Mouse (Mus musculus) monocyte, adult 5-6 weeks (primary cell): ENCODE measurements around the gene Adgre5. TPM values are rescaled to one million over a fixed set of nuclear protein-coding genes. Genes with fewer than 3 reads are reported as not detected.

Experiments used
- ATAC-seq: fragments of 153-309, 156-312 bp; replicated peaks from 2 replicates; pipeline ENCODE4 v1.8.0; 2017; ENCODE audit warnings: mild to moderate bottlenecking; ENCODE audit not compliant: low TSS enrichment, insufficient number of reproducible peaks, severe bottlenecking, poor library complexity, low FRiP score
- total RNA-seq: library from RNA; stranded (forward); fragments of 200-1000, 200-491, 200-594 nt; gene quantifications from 3 replicates; pipeline ENCODE4 v1.2.3, GENCODE M21; 2017

Adgre5 gene
- total RNA-seq, 1 experiment from 2014 or later: 1,167 TPM

DNA sequence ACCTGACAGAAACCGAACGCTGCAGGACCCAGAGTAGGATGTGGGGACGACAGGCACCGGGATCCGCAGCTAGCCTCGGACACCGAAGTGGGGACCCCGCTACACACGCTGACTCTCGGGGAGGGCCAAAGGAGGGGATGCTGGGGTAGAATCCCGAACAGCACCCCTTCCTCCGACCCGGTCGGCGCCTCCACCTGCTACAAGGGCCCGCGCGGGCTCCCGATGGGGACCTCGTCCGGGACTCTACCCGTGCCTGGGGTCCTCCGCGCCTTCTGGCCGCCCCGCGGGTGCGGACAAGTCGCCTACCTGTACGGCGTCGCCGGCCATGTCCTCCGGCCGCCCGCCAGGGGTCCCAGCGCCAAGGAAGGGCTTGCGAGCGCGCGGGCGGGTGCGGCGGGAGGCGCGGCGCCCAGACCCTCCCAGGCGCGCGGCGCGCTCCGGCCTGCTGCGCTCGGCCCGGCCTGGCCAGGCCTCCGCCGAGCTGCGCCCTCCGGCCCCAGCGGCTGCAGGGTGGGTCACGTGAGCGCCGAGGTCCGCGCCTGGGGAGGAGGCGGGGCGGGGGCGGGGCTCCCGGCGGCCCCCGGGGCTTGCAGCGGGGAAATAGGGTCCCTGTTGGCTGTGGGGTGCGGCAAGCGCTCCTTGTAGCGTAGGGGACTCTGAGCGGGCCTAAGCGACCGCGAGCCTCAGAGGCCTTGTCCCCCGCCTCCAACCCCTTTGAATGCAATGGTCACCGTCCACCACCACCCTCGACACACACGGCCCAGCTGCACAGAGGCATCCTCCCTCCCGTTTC is 42.3 kb downstream of the Adgre5 start, which contains the start of gene Pkn1:
Gene Pkn1 (minus strand): TSS at position 519 of the 793 bp plus-strand sequence.
- no peak for ATAC-seq

GRCm38 (mm10) chr8:83698291-83698660 is 42.9 kb downstream of the Adgre5 start:
- ATAC-seq: peak; percentile 67

- ATAC-seq: no peak
These were observed 43.5 kb downstream of the Adgre5 start for GRCm38 (mm10) chr8:83697374-83698220.

DNA sequence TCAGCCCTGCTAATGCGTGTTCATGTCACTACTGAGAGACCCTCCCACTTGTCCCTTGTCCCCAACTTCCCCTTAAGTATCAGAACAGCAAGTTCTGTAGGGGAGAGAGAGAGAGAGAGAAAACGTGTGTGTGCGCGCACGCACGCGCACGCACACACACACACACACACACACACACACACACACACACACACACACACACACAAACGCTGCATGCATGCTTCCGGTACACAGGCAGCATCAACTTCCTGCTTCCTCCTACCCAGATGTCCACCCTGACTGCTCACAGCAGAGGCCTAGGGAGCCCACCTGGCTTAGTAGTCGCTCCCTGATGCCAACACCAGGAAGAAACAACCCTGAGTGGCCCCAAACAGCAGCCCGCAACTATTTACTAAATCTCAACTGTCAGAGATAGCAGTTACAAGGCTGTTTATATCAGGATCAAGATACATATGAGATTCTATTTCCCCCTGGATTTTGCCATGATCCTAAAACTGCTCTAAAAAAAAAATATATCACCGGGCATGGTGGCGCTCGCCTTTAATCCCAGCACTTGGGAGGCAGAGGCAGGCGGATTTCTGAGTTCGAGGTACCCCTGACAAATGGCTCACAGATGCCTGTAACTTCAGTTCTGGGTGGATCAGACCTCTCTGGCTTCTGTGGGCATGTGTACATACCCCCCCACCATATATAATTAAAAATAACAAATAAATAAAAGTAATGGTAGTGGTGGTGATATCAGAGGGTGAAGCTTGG is 45.6 kb downstream of the Adgre5 start:
- no peak for ATAC-seq

DNA sequence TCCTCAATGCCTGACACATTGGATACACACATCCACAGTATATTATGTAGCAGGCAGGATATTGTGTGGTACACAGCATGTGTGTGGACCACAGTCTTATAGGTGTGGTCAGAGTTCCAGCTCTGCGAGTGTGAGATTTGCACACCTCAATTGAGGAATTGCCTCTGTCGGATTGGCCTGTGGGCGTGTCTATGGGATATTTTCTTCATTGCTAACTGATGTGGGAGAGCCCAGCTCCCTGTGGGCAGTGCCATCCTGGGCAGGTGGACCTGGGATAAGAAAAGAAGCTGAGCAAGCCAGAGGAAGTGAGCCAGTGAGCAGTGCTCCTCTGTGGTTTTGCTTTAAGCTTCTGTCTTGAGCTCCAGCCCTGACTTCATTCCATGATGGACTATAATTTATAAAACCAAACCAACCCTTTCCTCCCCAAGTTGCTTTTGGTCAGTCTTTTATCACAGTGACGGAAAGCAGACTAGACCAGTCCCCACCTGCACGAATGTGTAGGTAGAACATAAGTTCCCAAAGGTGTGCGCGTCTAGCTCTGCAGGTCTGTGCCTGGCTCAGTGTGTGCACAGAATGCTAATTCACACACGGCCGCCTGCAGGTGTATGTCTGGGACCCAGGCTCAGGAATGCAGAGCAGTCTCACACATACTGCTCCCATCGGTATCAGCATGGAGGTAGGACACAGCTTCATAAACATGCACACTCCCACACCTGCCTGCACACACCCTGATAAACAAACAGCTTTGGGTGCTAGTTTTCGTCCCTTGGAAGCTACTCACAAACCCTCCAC is 46.6 kb downstream of the Adgre5 start:
- no peak for ATAC-seq

- ATAC-seq: peak; percentile 73
These were observed 47.4 kb downstream of the Adgre5 start for GRCm38 (mm10) chr8:83693609-83694236.

GRCm38 (mm10) chr8:83689264-83689663 is 51.9 kb downstream of the Adgre5 start:
- no peak for ATAC-seq

DNA sequence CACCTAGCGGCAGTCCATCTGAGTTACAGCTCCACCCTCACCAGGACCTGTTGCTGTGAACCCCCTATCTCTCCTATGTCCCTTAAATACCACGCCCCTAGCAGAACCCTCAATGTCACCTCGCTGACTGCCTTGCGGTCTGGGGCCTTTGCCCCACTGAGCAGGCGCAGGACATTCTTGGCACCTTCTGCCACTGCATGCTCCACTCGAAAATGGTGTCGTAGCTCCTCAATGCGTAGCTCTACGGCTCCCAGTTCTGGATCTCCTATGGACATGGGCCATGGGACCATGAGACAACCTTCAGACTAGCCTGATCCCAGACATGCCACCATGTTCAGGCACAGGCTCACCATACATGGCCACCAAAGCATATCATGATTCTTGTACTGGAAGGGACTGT is 56.6 kb downstream of the Adgre5 start:
- ATAC-seq: no peak

- ATAC-seq: no peak
These were observed 60.0 kb downstream of the Adgre5 start for GRCm38 (mm10) chr8:83681099-83681498.

- no peak for ATAC-seq
These were observed 60.5 kb downstream of the Adgre5 start for GRCm38 (mm10) chr8:83680603-83681002.

DNA sequence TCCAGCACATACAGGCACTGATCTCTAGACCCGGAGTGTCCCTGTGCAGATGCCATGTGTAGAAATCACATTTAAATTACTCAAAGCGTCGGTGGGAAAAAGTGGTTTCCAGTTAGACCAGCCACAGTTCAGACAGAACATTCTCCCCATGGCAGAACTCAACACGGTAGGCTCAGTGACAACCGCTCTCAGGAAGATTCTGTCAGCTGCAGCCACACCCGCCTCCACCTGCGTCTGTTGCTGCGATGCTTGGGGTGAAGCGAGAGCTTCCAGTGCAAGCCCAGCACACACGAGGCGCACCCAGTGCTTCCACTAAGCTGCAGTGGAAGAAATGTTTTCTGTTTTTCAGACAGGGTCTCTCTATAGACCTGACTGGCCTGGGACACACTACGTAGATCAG is 61.3 kb downstream of the Adgre5 start:
- no peak for ATAC-seq

- no peak for ATAC-seq
These were observed 66.6 kb downstream of the Adgre5 start for GRCm38 (mm10) chr8:83674497-83674896.

Other genes with a start within 250 kb of the Adgre5 start
- not detected in 3 replicates for gene Olfr370, start 205.5 kb downstream of the Adgre5 start, total RNA-seq
- gene Ndufb7, start 174.7 kb downstream of the Adgre5 start, total RNA-seq: 152 to 196 TPM (median 178 TPM) in 3 replicates
- 59.7 to 123 TPM (median 61.4 TPM) in 3 replicates for gene Tecr, start 133.4 kb downstream of the Adgre5 start, total RNA-seq
- 35.2 to 112 TPM (median 38.5 TPM) in 3 replicates for gene Dnajb1, start 133.1 kb downstream of the Adgre5 start, total RNA-seq
- gene Gipc1, start 88.6 kb downstream of the Adgre5 start, total RNA-seq: 9.5 to 21.9 TPM (median 10.0 TPM) in 3 replicates
- 3.8 to 7.5 TPM (median 5.5 TPM) in 3 replicates for gene Ptger1, start 74.6 kb downstream of the Adgre5 start, total RNA-seq
- gene Pkn1, start 42.1 kb downstream of the Adgre5 start, total RNA-seq: 159 to 217 TPM (median 178 TPM) in 3 replicates
- 51.8 to 77.1 TPM (median 60.3 TPM) in 3 replicates for gene Ddx39, start 26.1 kb downstream of the Adgre5 start, total RNA-seq
- 0.53 to 4.7 TPM (median 1.5 TPM) in 3 replicates for gene Adgrl1, start 158.8 kb upstream of the Adgre5 start, total RNA-seq
- 0.10 to 0.58 TPM in 2 of 3 replicates, not detected in the other for gene Gm10644, start 213.9 kb upstream of the Adgre5 start, total RNA-seq
- 3.5 to 4.9 TPM (median 3.6 TPM) in 3 replicates for gene Asf1b, start 214.2 kb upstream of the Adgre5 start, total RNA-seq
- 14.5 to 24.5 TPM (median 18.8 TPM) in 3 replicates for gene Prkaca, start 231.7 kb upstream of the Adgre5 start, total RNA-seq